Mouse (Mus musculus): ENCODE results near the gene Cish. TPM values are rescaled to one million over a fixed set of nuclear protein-coding genes. Genes with fewer than 3 reads are reported as not detected.

The Cish gene
- polyA plus RNA-seq, 1 experiment from 2014 or later, result 7.4 TPM

DNA sequence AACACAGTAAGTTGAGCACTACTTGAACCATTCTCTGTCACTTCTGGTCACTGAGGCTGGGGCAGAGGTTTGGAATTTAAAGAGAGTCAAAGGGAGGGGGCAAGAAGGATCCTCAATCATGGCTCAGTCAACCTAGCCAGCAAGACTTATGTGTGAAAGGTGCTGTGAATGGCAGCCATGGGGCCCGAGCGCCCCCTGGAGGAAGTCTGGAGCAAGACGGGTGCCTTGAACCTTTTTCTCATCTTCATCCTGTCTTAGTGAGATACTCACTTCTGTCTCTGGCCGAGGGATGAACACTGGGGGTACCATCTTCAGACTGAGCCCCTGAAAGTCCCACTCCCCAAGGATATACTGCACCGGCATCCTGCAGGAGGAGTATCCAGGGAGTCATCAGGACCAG is 40.1 kb downstream of the Cish start:
- Histone ChIP-seq H3K4me2 (no peak overlapping the region), H3K4me3 (no peak overlapping the region), H3K9me3 (no peaks in the 10 kb centered on the region), H3K27ac (no peak overlapping the region), H3K36me3 (replicated peaks) (no peaks in the 10 kb centered on the region; the same call in 1 of the 2 replicates), H3K4me1 (peaks cover 26% of the 10 kb centered on the region), H3K27me3 (replicated peaks) (no peaks in the 10 kb centered on the region), H3K9ac (no peak overlapping the region)
- no peak for ATAC-seq (replicated peaks)
- 13% methylated on average over 5 of the region's 5 CpGs for WGBS

DNA sequence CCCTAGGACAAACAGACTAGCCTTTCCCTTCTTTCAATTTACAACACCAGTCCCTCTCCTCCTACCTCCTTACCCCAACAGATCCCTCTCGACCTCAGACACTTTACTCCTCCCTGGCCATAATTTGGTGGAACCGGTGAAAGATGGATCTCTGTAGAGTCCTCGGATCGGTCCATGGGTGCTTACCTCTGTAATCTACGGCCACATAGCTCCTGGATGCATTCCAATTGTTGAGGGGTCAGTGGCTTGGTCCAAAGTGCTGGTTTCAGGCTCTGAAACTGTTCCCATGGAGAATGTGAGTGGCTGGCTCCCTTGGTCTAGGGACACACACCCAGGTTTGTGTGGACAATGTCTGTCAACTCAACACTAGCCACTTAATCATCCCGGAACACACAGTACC is 40.6 kb downstream of the Cish start:
- Histone ChIP-seq H3K9me3 (no peaks in the 10 kb centered on the region), H3K27ac (no peak overlapping the region), H3K27me3 (replicated peaks) (no peaks in the 10 kb centered on the region), H3K36me3 (replicated peaks) (no peaks in the 10 kb centered on the region; the same call in 1 of the 2 replicates), H3K4me2 (no peak overlapping the region), H3K4me3 (no peak overlapping the region), H3K9ac (no peak overlapping the region), H3K4me1 (peaks cover 31% of the 10 kb centered on the region)
- ATAC-seq (replicated peaks), result no peak
- 88% methylated on average over 6 of the region's 6 CpGs for WGBS

DNA sequence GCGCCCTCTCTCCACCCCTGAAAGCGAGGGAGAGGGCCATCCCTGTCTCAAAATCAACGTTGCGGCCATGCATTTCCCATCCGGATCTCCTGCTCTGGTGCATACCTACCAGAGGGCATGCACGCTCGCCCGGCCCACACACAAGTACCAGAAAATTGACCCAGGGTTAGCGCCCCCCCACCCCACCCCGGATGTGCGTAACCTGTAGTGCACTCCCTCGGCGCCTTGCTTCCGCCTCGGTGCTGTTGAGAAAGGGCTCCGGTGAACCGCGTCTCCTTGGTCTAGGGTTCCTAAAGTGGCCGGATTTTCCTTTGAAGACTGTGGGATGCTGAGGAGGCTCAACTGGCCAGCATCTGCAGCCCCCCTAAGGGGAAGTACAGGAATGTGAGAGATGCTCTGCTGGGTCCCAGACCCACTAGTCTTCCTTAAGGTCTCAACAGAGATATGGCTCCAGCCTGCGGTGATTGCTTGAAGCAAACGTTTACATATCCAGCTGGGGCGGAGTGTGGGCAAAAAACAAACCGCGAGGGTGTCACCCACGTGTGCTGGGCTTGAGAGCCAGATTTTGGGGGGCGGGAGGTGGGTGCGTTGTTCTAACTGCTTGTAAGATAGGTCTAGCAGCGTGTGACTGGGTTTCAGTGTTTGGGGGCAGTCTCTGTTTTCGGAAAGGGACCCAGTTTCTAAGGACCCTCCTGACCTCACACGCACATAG is 42.5 kb downstream of the Cish start, which contains the start of gene Hemk1:
Gene Hemk1, minus strand, starts transcription at position 179 of the 712 bp plus-strand sequence.
- ATAC-seq (replicated peaks), result peak; percentile 84
- H3K4me3 ChIP-seq, result peak within 1 kb of the TSS; percentile 50
- peaks cover 32% of the 10 kb centered on the region for H3K4me1 ChIP-seq
- 3% methylated on average over 30 of the region's 30 CpGs for WGBS
- peak within 1 kb of the TSS; percentile 55 for H3K9ac ChIP-seq
- H3K36me3 ChIP-seq (replicated peaks), result no peaks in the 10 kb centered on the region
- H3K27ac ChIP-seq, result peak within 1 kb of the TSS; percentile 75
- H3K27me3 ChIP-seq (replicated peaks), result no peaks in the 10 kb centered on the region
- H3K9me3 ChIP-seq, result no peaks in the 10 kb centered on the region
- peak within 1 kb of the TSS; percentile 93 for H3K4me2 ChIP-seq

DNA sequence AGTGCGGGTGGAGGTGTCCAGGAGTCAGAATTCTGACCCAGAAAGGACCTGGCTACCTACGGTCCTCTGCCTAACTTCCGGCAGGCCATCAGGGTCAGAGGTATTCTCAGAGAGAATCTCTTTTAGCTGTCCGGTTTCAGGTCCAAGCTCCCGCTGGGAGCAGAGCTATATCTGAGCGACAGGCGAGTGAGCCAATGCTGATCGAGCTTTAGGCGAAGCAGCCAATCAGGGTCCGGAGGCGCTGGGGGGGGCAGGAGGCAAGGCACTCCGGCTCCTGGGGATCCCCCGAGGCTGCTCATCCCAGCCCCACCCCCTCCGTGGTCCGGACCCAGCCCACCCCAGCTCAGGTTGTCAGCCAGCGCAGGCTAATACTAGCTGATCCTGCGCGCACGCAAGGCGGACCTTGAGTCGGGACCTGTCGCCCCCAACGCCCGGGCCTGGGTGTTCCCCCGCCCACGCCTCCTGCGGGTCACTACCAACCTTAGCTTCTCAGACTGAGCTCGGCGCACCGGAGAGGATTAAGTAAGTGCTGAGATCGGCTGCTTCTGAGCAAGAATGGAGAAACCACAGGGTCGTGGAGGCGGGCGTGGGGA is 44.5 kb downstream of the Cish start, which contains the start of gene 6430571L13Rik:
Gene 6430571L13Rik, plus strand, starts transcription at position 336 of the 593 bp plus-strand sequence.
- H3K36me3 ChIP-seq (replicated peaks), result no peaks in the 10 kb centered on the region
- peaks cover 32% of the 10 kb centered on the region for H3K4me1 ChIP-seq
- no peaks in the 10 kb centered on the region for H3K9me3 ChIP-seq
- under 1% methylated on average over 34 of the region's 34 CpGs for WGBS
- peak; percentile 92 for ATAC-seq (replicated peaks)
- H3K4me2 ChIP-seq, result peak within 1 kb of the TSS; percentile 66
- peak within 1 kb of the TSS; percentile 75 for H3K27ac ChIP-seq
- H3K4me3 ChIP-seq, result peak within 1 kb of the TSS; percentile 59
- H3K27me3 ChIP-seq (replicated peaks), result no peaks in the 10 kb centered on the region
- H3K9ac ChIP-seq, result peak within 1 kb of the TSS; percentile 65

DNA sequence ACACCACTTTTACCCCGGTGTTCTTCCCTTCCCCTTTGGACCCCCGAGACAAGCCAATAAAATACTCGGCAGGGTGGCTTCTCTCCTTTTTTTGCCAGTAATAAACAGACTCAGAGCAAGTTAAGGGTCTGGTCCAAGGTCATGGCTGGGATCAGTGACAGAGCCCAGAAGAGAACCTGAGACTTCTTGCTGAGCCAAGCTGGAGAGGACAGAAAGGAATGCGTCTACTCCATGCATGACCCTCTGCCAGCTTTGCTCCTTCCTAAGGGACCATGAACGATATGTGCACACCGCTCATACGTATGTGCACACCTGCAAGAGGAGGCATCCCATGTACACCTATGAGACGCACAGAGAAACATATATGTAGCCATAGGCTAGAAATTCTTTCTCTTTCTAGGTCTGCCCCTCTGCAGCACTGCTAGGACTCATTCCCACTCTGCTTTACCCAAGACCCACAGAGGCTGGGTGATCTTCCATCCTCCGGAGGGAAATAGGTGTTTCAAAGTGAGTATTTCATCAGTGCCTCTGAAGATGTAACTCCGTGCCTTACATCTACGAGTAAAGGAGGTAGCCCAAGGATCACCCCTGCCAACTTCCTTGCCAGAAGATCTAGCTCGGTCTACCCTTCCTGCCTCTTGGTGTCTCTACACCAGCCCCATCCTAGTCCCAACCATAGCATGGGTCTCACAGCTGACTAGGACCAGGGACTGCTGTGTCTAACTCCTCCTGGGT is 45.3 kb downstream of the Cish start:
- peak overlapping the region; percentile 75 for H3K27ac ChIP-seq
- WGBS, result 54% methylated on average over 12 of the region's 12 CpGs
- H3K4me3 ChIP-seq, result peak overlapping the region; percentile 59
- ATAC-seq (replicated peaks), result no peak
- peak overlapping the region; percentile 66 for H3K4me2 ChIP-seq
- H3K4me1 ChIP-seq, result peaks cover 32% of the 10 kb centered on the region
- H3K9ac ChIP-seq, result peak overlapping the region; percentile 65
- H3K9me3 ChIP-seq, result no peaks in the 10 kb centered on the region
- no peaks in the 10 kb centered on the region for H3K27me3 ChIP-seq (replicated peaks)
- H3K36me3 ChIP-seq (replicated peaks), result no peaks in the 10 kb centered on the region

DNA sequence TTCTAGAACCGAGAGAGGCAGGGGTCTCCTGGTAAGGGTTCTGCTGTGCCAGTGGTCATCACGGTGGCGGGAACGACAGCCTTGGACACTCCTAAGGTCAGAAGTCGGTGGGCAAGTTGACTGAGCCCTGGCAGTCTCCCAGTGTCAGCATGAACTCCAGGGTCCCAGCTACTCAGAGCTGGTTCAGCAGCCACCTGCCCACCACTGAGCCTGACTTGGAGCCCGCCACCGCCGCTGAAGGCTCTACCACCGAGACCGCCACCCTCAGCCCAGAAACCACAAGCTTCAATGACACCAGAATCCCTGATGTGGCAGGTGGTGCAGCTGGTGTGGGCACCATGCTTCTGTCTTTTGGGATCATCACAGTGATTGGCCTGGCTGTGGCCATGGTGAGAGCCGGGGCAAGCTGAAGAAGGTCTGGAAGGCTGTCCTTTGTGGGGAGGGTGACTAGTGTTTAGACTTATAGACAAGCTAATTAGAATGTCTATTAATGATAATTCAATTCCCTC is 46.4 kb downstream of the Cish start:
- WGBS, result 91% methylated on average over 11 of the region's 11 CpGs
- Histone ChIP-seq H3K4me1 (peaks cover 30% of the 10 kb centered on the region), H3K9ac (no peak overlapping the region), H3K4me2 (no peak overlapping the region), H3K27me3 (replicated peaks) (no peaks in the 10 kb centered on the region), H3K4me3 (no peak overlapping the region), H3K9me3 (no peaks in the 10 kb centered on the region), H3K36me3 (replicated peaks) (no peaks in the 10 kb centered on the region), H3K27ac (no peak overlapping the region)
- ATAC-seq (replicated peaks), result no peak

DNA sequence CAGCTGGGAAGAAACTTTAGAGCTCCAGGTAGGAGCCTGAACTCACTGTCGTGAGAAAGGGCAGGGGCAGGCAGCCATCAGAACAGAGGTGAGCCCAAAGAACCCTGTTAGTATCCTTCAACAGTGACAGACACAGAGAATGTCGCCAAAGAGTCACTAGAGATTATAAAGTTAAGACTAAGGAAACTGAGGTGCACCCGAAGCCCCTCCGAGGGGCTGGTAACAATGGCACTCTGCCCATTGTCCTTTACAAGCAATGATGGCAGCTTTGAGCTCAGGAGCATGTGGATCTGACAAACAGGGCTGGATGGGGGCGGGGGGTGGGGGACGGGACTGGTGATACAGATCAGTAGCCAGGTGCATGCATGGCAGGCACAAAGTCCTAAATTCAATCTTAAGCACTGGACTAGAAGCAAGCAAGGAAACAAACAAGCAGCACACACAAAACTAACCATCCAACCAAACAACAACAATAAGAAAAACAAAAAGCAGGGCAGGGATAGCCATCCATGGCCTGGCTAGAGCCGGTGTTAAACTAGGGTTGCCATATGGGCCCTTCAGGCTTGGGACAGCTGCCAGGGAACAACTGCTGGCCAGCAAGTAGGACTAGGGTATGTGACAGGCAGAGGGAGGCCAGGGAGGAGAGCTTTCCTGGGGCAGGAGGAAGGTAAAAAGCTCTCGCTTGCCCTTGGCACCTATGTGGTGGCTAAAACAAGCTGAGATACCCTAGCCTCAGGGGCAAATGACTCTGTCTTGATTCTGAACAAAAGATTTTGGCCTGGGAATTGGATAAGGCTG is 47.5 kb downstream of the Cish start:
- no peak overlapping the region for H3K9ac ChIP-seq
- H3K4me3 ChIP-seq, result no peak overlapping the region
- H3K27ac ChIP-seq, result no peak overlapping the region
- no peak overlapping the region for H3K4me2 ChIP-seq
- WGBS, result 75% methylated on average over 8 of the region's 8 CpGs
- peaks cover 24% of the 10 kb centered on the region for H3K4me1 ChIP-seq
- H3K27me3 ChIP-seq (replicated peaks), result no peaks in the 10 kb centered on the region
- H3K36me3 ChIP-seq (replicated peaks), result no peaks in the 10 kb centered on the region
- no peak for ATAC-seq (replicated peaks)
- no peaks in the 10 kb centered on the region for H3K9me3 ChIP-seq

DNA sequence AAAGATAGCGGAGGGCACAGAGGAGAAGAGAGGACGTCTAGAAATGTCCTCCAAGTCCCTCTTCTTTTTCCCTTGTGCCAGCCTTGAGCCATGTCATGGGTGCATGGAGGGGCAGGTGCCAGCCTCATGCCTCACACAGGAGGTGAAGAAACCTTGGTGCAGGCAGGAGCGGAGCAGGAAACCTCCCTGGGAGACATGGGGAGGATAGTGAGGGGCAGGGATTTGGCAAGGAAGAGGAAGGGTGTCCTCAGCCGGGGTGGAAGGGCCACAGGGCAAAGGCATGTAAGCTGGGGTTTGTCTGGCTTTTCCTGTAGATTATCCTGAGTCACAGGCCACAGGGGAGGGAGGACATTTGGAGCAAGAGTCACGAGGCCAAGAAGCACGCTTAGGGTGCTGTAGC is 48.2 kb downstream of the Cish start:
- Histone ChIP-seq H3K4me3 (no peak overlapping the region), H3K4me2 (no peak overlapping the region), H3K36me3 (replicated peaks) (no peaks in the 10 kb centered on the region), H3K27me3 (replicated peaks) (no peaks in the 10 kb centered on the region), H3K9ac (no peak overlapping the region), H3K27ac (no peak overlapping the region), H3K9me3 (no peaks in the 10 kb centered on the region), H3K4me1 (peaks cover 18% of the 10 kb centered on the region)
- ATAC-seq (replicated peaks), result no peak
- 70% methylated on average over 6 of the region's 6 CpGs for WGBS

DNA sequence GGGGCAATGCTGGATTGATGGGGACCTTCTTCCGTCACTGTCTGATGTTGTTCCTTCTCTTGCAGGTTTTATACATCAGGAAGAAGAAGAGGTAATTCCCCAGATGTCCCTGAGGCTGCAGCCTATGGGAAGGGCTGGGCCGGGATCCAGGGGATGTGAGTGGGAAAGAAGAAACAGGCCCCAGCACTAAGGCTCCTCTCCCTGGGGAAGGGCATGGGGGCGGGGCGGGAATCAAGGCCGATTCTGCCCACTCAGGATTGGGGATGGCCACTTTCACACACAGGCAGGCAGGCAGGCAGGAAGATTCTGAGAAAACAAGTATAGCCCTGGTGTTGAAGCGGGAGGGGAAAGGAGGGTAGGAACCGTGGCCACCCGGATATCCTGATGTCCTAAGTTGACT is 50.3 kb downstream of the Cish start:
- H3K4me3 ChIP-seq, result no peak overlapping the region
- H3K27me3 ChIP-seq (replicated peaks), result no peaks in the 10 kb centered on the region
- no peak overlapping the region for H3K9ac ChIP-seq
- H3K9me3 ChIP-seq, result no peaks in the 10 kb centered on the region
- WGBS, result 93% methylated on average over 8 of the region's 8 CpGs
- H3K36me3 ChIP-seq (replicated peaks), result no peaks in the 10 kb centered on the region
- ATAC-seq (replicated peaks), result no peak
- H3K4me1 ChIP-seq, result peaks cover 4% of the 10 kb centered on the region
- no peak overlapping the region for H3K27ac ChIP-seq
- no peak overlapping the region for H3K4me2 ChIP-seq

DNA sequence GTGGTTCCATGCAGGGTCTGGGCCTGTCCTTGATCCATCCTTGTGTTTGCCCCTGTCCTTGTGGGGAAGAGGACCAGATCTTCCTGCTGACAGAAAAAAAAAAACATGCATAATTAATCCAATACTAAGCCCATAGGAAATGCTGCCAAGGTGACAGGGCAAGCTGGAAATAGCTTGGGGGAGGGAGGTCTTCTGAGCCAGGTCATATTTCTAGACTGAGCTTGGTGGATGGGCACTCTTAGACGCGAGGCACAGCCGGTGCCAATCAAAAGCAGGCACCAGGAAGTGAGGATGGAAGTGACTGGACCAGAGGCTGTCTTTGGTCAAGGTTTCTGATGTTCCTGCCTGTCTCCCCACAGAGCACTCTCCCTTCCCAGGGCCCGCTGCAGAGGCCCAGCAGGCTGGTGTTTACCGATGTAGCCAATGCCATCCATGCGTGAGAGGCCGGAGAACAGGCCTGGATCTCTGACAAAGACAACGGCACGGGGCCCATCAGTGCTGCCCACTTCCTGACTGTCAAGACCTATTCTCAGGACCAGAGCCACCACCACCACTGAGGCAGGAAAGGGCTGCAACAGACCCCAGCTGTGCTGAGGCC is 51.9 kb downstream of the Cish start:
- Histone ChIP-seq H3K9me3 (no peaks in the 10 kb centered on the region), H3K9ac (no peak overlapping the region), H3K4me3 (no peak overlapping the region), H3K27ac (no peak overlapping the region), H3K27me3 (replicated peaks) (no peaks in the 10 kb centered on the region), H3K36me3 (replicated peaks) (no peaks in the 10 kb centered on the region), H3K4me1 (no peaks in the 10 kb centered on the region), H3K4me2 (no peak overlapping the region)
- no peak for ATAC-seq (replicated peaks)
- 69% methylated on average over 9 of the region's 9 CpGs for WGBS

DNA sequence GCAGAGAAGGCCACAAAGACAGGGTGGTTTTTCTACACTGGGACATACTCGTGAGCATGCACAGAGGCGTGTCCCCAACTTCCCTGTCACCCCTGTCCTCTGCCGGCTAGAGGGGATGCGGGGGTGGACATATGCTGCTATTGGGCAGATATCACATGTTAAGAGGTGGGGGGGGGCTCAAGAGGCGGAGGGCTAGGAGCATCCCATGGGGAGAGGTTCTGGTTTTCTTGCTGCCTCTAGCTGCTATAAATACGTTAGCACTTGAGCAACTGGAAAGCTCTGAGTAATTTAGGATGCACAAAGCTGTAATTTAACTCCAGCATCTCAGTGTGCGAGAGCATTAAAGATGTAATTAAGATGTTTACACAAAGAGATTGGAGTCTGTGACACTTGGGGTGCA is 53.5 kb downstream of the Cish start:
- Histone ChIP-seq H3K27ac (no peak overlapping the region), H3K9me3 (no peaks in the 10 kb centered on the region), H3K4me1 (no peaks in the 10 kb centered on the region), H3K9ac (no peak overlapping the region), H3K4me2 (no peak overlapping the region), H3K4me3 (no peak overlapping the region), H3K27me3 (replicated peaks) (no peaks in the 10 kb centered on the region), H3K36me3 (replicated peaks) (no peaks in the 10 kb centered on the region)
- 73% methylated on average over 7 of the region's 7 CpGs for WGBS
- ATAC-seq (replicated peaks), result no peak

All from midbrain, embryonic 15.5 days (tissue).